Mouse (Mus musculus) C2C12 (cell line): Measurements from ENCODE around the gene Ech1.

ENCODE experiments used
- CEBPB ChIP-seq: IDR thresholded peaks from one replicate; pipeline ENCODE4 v1.6.1; 2011; ENCODE audit warnings: low read depth, mild to moderate bottlenecking, control low read depth, moderate library complexity
- CTCF ChIP-seq: IDR thresholded peaks from one replicate; pipeline ENCODE4 v1.5.1; 2011; ENCODE audit not compliant: control insufficient read depth, insufficient read depth, insufficient read length
- MAX ChIP-seq: IDR thresholded peaks from one replicate; pipeline ENCODE4 v1.6.1; 2011; ENCODE audit warnings: mild to moderate bottlenecking, control low read depth
- MYOD1 ChIP-seq: IDR thresholded peaks from one replicate; pipeline ENCODE4 v1.6.1; 2011; ENCODE audit warnings: low read depth; ENCODE audit not compliant: control insufficient read depth, insufficient read length
- MYOG ChIP-seq: IDR thresholded peaks from one replicate; pipeline ENCODE4 v1.6.1; 2011; ENCODE audit not compliant: control insufficient read depth, insufficient read length; ENCODE audit errors: extremely low read depth
- USF1 ChIP-seq: IDR thresholded peaks from one replicate; pipeline ENCODE4 v1.6.1; 2011; ENCODE audit warnings: low read depth, mild to moderate bottlenecking, control low read depth, moderate library complexity

GRCm38 (mm10) chr7:28801451-28801850, 23.6 kb upstream of the Ech1 start:
- TF ChIP-seq CTCF (no peak), MAX (no peak), USF1 (no peak), MYOD1 (no peak), CEBPB (no peak), MYOG (no peak)
